Mouse (Mus musculus) liver, embryonic 16.5 days (tissue): ENCODE data around the gene Traf3. TPM values are rescaled to one million over a fixed set of nuclear protein-coding genes. Genes with fewer than 3 reads are reported as not detected.
A peak's percentile ranks its signal among the peaks of the same experiment; 100 is the strongest.

Experiments used
- ATAC-seq: fragments of 200-750 bp; cut with Nextera tagmentation; 2 replicates; pipeline ENCODE4 v1.8.0; 2017; ENCODE audit warnings: low read depth, mild to moderate bottlenecking, moderate number of reproducible peaks, moderate library complexity
- H3K27ac ChIP-seq: fragments of 300-500 bp; sonication (generic); 2 replicates; pipeline ENCODE4 v1.5.1; 2014; ENCODE audit warnings: mild to moderate bottlenecking, low read length
- H3K27me3 ChIP-seq: fragments of 300-500 bp; sonication (generic); 2 replicates; pipeline ENCODE4 v1.6.1; 2014; ENCODE audit warnings: low read depth, low read length, mixed read lengths; ENCODE audit not compliant: control insufficient read depth, insufficient read depth
- H3K36me3 ChIP-seq: fragments of 300-500 bp; sonication (generic); 2 replicates; pipeline ENCODE4 v1.6.1; 2014; ENCODE audit warnings: mild to moderate bottlenecking; ENCODE audit not compliant: control insufficient read depth, insufficient read depth
- H3K4me1 ChIP-seq: fragments of 300-500 bp; sonication (generic); 2 replicates; pipeline ENCODE4 v1.6.1; 2014; ENCODE audit warnings: low read depth, low read length, mixed read lengths; ENCODE audit not compliant: control insufficient read depth
- H3K4me2 ChIP-seq: fragments of 300-500 bp; sonication (generic); 2 replicates; pipeline ENCODE4 v1.6.1; 2014; ENCODE audit warnings: low read depth, low read length, mixed read lengths
- H3K4me3 ChIP-seq: fragments of 300-500 bp; sonication (generic); 2 replicates; pipeline ENCODE4 v1.5.1; 2014; ENCODE audit warnings: low read depth, mild to moderate bottlenecking, low read length
- H3K9ac ChIP-seq: fragments of 300-500 bp; sonication (generic); 2 replicates; pipeline ENCODE4 v1.6.1; 2014; ENCODE audit warnings: low read depth, low read length
- H3K9me3 ChIP-seq: fragments of 300-500 bp; sonication (generic); replicated peaks from 2 replicates; pipeline ENCODE4 v1.6.1; 2016; ENCODE audit warnings: low read length; ENCODE audit not compliant: control insufficient read depth
- WGBS: fragments of 180-500 bp; shearing (Covaris S2); extraction: QIAGEN DNeasy Blood & Tissue Kit; methylation state at CpG from one replicate; pipeline ENCODE4 v1.1.7; 2014; ENCODE audit not compliant: insufficient replicate concordance; 5-methylcytosine and 5-hydroxymethylcytosine counted together
- polyA plus RNA-seq: library from polyadenylated mRNA; unstranded; fragments of >200 nt; fragmentation: Nextera tagmentation; extraction: Ambion mirVana; gene quantifications from 2 replicates; pipeline ENCODE4 v1.2.1, GENCODE M21; 2015

Gene Traf3
- polyA plus RNA-seq, 1 experiment from 2014 or later: 1.6 TPM

DNA sequence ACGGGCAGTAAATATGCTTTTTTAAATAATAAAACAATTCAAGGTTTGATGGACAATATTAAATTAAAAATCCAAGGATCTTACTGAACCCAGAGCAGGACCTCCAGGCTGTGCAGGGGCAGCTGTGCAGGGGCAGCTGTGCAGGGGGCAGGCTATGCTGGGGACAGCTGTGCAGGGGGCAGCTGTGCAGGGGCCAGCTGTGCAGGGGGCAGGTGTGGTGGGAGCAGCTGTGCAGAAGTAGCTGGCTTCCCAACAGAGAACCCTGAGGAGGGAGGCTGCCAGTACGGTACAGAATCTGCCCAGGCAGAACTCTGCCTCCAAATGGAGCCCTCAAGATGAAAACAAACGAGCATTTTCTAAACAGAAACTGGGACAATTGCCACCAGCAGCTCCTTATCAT is 30.2 kb upstream of the Traf3 start:
- Histone ChIP-seq H3K4me1 (no peaks in the 10 kb centered on the region), H3K27me3 (no peaks in the 10 kb centered on the region), H3K27ac (no peak overlapping the region), H3K4me2 (no peak overlapping the region), H3K4me3 (no peak overlapping the region), H3K9me3 (no peaks in the 10 kb centered on the region), H3K9ac (no peak overlapping the region), H3K36me3 (no peaks in the 10 kb centered on the region)
- 59% methylated on average over 3 of the region's 3 CpGs for WGBS
- ATAC-seq: no peak

DNA sequence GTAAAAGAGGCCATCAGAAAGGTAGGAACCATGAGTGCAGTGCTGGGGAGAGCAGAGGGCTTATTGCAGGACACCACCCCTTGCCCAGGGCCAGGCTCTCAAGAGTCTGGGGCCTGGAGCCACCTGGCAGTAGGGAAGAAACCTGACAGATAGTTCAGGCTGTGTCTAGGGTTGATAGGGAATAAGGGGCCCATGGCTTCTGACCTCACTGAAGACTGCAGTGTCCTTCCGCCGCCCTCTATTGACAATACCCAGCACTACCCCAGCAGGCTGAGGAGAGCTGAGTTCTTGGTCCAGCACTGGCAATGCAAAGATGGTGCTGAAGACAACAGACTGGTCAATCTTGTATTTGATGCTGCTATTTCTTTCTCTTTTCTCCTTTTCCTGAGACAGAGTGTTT is 29.1 kb upstream of the Traf3 start:
- H3K4me1 ChIP-seq: no peaks in the 10 kb centered on the region
- H3K9me3 ChIP-seq: no peaks in the 10 kb centered on the region
- no peak overlapping the region for H3K9ac ChIP-seq
- no peaks in the 10 kb centered on the region for H3K27me3 ChIP-seq
- H3K4me3 ChIP-seq: no peak overlapping the region
- H3K27ac ChIP-seq: no peak overlapping the region
- no peaks in the 10 kb centered on the region for H3K36me3 ChIP-seq
- 0 out of 2 replicates have a peak, but pooled peaks have one; percentile 35 for ATAC-seq
- H3K4me2 ChIP-seq: no peak overlapping the region
- WGBS: 46% methylated on average over 2 of the region's 2 CpGs

DNA sequence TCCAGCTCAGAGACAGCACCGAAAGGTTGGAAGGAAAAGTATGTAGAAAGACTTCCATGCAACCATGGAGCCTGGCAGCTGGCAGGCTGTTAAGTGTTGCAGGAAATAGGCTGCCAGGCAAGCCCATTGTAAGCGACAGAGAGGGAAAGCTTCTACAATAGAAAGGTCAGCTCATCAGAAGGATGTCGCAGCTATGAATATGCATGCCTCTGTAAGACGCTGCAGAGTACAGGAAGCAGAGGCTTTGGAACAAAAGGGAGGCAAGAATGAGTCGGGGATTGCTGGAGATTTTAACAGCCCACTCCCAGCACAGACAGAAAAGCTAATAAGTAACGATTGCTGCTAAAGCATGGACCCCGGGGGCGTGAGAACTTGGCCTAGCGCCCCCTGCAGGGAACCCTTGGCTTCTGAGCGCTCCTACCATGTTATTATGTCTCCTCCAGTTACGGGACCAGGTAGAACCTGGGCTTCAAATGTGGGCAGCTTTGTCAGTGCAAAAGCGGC is 23.1 kb upstream of the Traf3 start:
- no peak overlapping the region for H3K4me2 ChIP-seq
- 27% methylated on average over 12 of the region's 12 CpGs for WGBS
- no peak for ATAC-seq
- H3K27me3 ChIP-seq: no peaks in the 10 kb centered on the region
- no peak overlapping the region for H3K4me3 ChIP-seq
- no peaks in the 10 kb centered on the region for H3K9me3 ChIP-seq
- H3K9ac ChIP-seq: no peak overlapping the region
- H3K4me1 ChIP-seq: no peaks in the 10 kb centered on the region; the same call in none of the 2 replicates
- H3K36me3 ChIP-seq: no peaks in the 10 kb centered on the region
- no peak overlapping the region for H3K27ac ChIP-seq

DNA sequence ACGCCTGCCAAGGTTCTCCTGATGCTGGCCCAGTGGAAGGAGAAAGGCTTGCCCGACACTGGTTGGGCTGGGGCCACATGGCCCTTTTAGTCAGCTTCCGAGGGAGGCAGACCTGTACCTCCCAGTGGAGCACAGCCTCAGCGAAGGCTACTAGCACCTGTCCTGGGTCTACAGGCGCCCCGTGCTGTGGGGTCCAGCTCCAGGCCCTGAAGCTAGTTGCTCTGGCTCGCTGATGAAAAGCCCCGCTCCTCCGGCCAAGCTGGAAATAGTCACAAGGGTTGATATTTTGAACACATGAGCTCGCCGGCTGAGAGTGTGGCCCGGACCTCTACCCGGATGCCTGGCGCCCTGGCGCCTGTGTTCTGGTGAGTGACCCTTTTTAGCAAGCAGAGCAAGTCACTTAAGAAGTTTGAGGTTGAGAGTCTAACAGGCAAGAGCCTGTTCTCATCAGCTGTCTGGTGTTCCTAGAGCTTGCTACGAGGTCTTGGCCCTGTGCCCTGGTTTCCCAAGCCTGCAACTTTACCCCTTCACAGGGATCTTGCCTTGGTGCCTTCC is 22.6 kb upstream of the Traf3 start:
- no peak overlapping the region for H3K4me2 ChIP-seq
- no peak overlapping the region for H3K9ac ChIP-seq
- H3K27me3 ChIP-seq: no peaks in the 10 kb centered on the region
- no peak for ATAC-seq
- H3K9me3 ChIP-seq: no peaks in the 10 kb centered on the region
- WGBS: 66% methylated on average over 16 of the region's 16 CpGs
- H3K36me3 ChIP-seq: no peaks in the 10 kb centered on the region
- no peak overlapping the region for H3K27ac ChIP-seq
- no peak overlapping the region for H3K4me3 ChIP-seq
- H3K4me1 ChIP-seq: no peaks in the 10 kb centered on the region; the same call in none of the 2 replicates

DNA sequence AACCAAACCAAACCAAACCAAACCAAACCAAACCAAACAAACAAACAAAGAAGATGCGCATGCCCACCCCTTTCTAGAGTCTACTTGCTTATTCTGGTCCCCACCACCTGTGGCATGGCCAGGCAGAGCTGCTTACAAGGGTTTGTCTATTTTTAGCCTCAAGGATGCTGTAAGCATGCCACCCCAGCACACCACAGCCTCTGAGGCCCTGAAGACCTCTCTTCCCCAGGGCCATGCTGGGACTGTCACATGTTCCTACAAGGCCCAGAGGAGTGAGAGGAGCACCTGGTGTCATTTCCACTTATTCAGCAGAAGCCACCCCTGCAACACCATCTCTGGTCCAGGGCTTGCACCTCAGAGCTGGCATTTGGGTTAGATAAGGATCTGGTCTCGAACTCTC is 21.6 kb upstream of the Traf3 start:
- H3K4me3 ChIP-seq: no peak overlapping the region
- H3K9me3 ChIP-seq: no peaks in the 10 kb centered on the region
- no peak overlapping the region for H3K27ac ChIP-seq
- no peak overlapping the region for H3K9ac ChIP-seq
- no peak for ATAC-seq
- WGBS: 72% methylated on average over 2 of the region's 2 CpGs
- no peaks in the 10 kb centered on the region for H3K27me3 ChIP-seq
- peaks cover 6% of the 10 kb centered on the region for H3K4me1 ChIP-seq
- H3K36me3 ChIP-seq: no peaks in the 10 kb centered on the region
- no peak overlapping the region for H3K4me2 ChIP-seq

DNA sequence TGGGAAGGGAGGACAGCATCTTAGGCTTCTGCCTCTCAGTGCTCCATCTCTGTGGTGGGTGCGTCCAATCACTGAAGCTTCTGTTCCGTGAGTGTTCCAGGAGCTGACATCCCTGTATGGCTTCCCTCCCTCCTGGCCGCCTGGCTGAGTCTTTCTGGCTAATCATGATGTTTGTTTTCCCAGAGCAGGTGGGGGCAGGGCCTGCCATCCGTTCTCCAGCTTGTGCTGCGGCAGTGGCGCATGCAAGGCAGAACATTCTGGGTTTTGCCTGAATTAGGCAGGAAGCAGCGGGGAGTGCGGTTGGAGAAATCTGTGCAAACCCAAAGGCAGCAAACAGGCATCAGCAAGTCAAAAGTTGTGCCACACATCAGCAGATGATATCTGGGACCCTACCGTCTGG is 20.9 kb upstream of the Traf3 start:
- 53% methylated on average over 9 of the region's 9 CpGs for WGBS
- ATAC-seq: no peak
- Histone ChIP-seq H3K9me3 (no peaks in the 10 kb centered on the region), H3K4me1 (peaks cover 12% of the 10 kb centered on the region), H3K9ac (no peak overlapping the region), H3K4me3 (no peak overlapping the region), H3K36me3 (no peaks in the 10 kb centered on the region), H3K4me2 (no peak overlapping the region), H3K27me3 (no peaks in the 10 kb centered on the region), H3K27ac (no peak overlapping the region)

DNA sequence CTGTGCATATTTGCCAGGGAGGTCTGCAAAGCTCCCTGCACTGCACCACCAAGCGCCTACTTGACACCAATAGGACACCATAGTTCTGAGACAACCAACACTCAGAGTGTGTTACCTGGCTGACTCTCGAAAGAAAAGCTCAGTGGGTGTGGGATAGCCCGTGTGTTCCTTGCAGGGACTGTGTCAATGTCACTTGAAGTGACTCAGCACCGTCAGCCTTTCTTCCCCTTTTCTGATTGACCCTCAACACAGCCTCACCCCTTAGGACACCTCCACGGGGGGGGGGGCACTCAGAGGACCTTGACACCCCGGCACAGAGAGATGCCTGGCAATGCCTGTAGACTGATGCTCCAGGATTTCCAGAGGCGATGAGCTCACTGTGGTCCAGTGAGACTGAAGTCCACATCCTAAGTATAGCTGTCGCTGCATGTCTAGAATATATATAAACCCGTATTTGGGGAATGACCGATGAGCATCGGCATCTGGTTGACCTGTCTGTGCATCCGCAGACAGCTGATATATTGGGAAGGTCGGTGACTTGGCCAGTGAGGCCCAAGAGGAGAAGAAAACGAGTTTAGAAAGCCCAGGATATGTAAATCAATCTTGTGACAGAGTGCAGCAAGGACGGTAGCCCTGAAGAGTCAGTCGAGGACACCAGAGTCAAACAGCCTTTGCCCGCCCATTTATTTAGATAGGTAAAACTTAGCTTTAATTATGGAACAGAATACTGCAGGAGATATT is 16.5 kb upstream of the Traf3 start:
- H3K27ac ChIP-seq: no peak overlapping the region
- ATAC-seq: no peak
- H3K9me3 ChIP-seq: no peaks in the 10 kb centered on the region
- 40% methylated on average over 17 of the region's 17 CpGs for WGBS
- no peak overlapping the region for H3K9ac ChIP-seq
- H3K36me3 ChIP-seq: no peaks in the 10 kb centered on the region
- H3K27me3 ChIP-seq: no peaks in the 10 kb centered on the region
- peaks cover 33% of the 10 kb centered on the region for H3K4me1 ChIP-seq
- no peak overlapping the region for H3K4me2 ChIP-seq
- no peak overlapping the region for H3K4me3 ChIP-seq

DNA sequence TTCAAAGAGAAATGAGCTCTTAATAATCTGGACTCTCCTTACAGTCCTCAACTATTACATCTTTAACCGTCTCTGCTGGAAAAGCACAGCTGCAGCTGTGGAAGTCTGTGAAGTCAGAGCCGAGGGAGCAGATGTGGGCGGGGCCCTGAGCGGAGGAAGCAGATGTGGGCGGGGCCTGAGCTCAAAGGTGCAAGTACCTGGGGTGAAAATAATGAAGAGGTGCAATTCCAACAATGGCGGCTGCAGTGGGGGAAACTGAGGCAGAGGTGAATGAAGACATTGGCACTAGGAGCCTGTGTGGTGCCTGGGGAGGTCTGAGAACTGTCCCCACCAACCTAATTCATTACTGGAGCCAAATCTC is 16.0 kb upstream of the Traf3 start:
- Histone ChIP-seq H3K27me3 (no peaks in the 10 kb centered on the region), H3K4me2 (no peak overlapping the region), H3K9me3 (no peaks in the 10 kb centered on the region; the same call in 1 of the 2 replicates), H3K9ac (no peak overlapping the region), H3K36me3 (no peaks in the 10 kb centered on the region), H3K4me1 (peaks cover 33% of the 10 kb centered on the region), H3K4me3 (no peak overlapping the region), H3K27ac (no peak overlapping the region)
- 6% methylated on average over 6 of the region's 6 CpGs for WGBS
- ATAC-seq: no peak

DNA sequence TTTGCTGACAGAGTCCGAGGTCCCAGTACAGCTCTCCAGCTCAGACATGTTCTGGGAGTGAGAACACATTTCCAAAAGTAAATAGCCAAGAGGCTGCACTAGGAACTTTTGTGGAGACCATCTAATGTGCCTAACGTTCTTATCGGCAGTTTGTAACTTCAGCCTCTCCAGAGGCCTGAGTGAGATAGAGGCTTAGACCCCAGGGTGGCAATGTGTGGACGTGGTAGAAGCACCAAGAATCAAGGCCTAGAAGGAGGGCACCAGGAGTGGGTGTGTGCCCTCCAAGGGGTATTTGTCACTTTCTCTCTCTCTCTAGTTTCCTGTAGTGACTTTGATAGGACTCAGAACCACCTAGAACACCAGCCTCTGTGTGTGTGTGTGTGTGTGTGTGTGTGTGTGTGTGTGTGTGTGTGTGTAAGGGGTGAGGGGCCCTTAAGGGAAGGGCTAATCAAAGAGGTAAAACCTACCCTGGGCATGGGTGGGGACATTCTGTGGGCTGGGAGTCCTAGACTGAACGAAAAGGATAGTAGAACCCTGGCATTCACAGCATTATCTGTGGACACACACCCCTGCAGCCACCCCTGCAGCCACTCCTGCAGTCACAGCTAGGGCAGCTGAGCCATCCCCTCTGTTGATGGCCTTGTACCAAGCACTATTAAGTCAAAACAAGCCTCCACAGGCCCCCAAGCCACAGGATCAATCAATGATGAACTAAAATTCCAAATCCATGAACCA is 14.6 kb upstream of the Traf3 start:
- Histone ChIP-seq H3K27me3 (no peaks in the 10 kb centered on the region), H3K4me1 (peaks cover 33% of the 10 kb centered on the region), H3K4me2 (no peak overlapping the region), H3K27ac (peak overlapping the region; percentile 5; the same call in 1 of the 2 replicates), H3K9ac (no peak overlapping the region), H3K9me3 (no peaks in the 10 kb centered on the region; the same call in 1 of the 2 replicates), H3K36me3 (no peaks in the 10 kb centered on the region), H3K4me3 (no peak overlapping the region)
- 35% methylated on average over 5 of the region's 5 CpGs for WGBS
- peak; percentile 89 for ATAC-seq
